Mouse (Mus musculus): ENCODE data around the gene Ltc4s. TPM values are rescaled to one million over a fixed set of nuclear protein-coding genes. Genes with fewer than 3 reads are reported as not detected.

Gene Ltc4s
- total and polyA plus RNA-seq, 3 experiments, result 0.47 to 2.0 (median 1.4) TPM

DNA sequence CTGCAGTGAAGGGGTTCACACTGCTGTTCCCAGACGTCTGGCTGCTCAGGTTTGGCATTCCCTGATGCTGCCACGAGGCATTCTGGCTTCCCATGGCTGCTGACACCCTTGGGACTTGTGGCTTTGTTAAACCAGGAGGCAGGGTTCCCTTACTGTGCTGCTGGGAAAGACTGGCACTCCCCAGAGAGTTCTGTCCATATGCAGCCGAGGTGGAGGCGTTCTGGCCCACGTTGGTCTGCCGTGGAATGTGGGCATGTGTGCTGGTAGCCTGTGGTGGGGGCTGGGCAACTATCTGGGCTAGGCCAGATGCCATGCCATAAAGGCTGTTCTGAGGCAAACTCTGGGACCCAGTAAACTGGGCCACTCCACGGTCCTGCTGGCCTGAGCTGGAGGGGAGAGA is 19.9 kb upstream of the Ltc4s start:
- dilution Hi-C loops (cut with MboI; ENCODE audit: extremely low pct_ligation_motif_present, extremely low pct_unique_long_range_greater_than_20kb, low sequenced_read_pairs) (no loop called here), in situ Hi-C loops (cut with MboI; ENCODE audit: low pct_ligation_motif_present, low pct_unique_long_range_greater_than_20kb, low sequenced_read_pairs) (no loop called here)
- Histone ChIP-seq H3K9ac (ENCODE audit: insufficient read depth, low read depth) (no peak overlapping the region), H3K27me3 (replicated peaks) (no peaks in the 10 kb centered on the region), H3K36me3 (replicated peaks in 1 of 2; ENCODE audit: control insufficient read depth in 1 of 2, insufficient read depth in 1 of 2, low read length in 1 of 2) (peaks cover 66 to 83% of the 10 kb centered on the region in 2 experiments), H3K4me3 (replicated peaks in 1 of 3; ENCODE audit: low read depth in 2 of 3, low read length in 2 of 3, poor library complexity in 1 of 3) (no peak overlapping the region), H3K4me2 (ENCODE audit: insufficient read depth, low read depth, poor library complexity, severe bottlenecking) (no peak overlapping the region), H3K79me2 (replicated peaks; ENCODE audit: control insufficient read depth, extremely low read depth, insufficient read depth, poor library complexity, severe bottlenecking) (no peaks in the 10 kb centered on the region), H3K9me3 (replicated peaks; ENCODE audit: low read length) (no peaks in the 10 kb centered on the region), H3K4me1 (ENCODE audit: control insufficient read depth in 1 of 2, insufficient read depth in 2 of 2) (no peaks in the 10 kb centered on the region), H3K27ac (ENCODE audit: insufficient read depth, low read depth) (no peak overlapping the region)
- DNase-seq (ENCODE audit: extremely low read depth), result no peak
- TF ChIP-seq ZKSCAN1 (IDR thresholded peaks at IDR 0.05; ENCODE audit: borderline replicate concordance, low read depth, low read length), result no peak
- no peak for TF ChIP-seq MAZ (IDR thresholded peaks at IDR 0.05; ENCODE audit: low read depth, low read length)
- no peak for TF ChIP-seq E2F4 (IDR thresholded peaks at IDR 0.05; ENCODE audit: insufficient replicate concordance, low read depth, low read length)

DNA sequence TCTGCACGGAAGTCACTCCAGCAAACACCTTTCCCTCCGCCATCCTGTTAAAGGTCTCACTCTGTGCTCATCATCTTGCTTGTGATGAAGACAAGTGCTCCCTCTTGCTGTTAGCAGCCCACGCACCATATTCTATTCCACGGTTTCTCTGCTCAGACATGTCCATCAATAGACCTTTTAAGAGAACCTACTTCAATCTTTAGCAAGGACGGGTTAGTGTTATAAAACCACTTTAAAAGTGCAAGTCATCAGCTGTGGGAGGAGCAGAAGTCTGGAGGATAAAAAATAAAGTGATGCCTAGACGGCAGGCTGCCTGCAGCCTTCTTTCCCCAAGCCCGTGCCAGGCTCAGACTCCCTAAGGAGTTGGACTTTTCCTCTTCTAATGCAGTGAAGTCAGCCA is 18.2 kb upstream of the Ltc4s start:
- no peaks in the 10 kb centered on the region for H3K79me2 ChIP-seq (replicated peaks; ENCODE audit: control insufficient read depth, extremely low read depth, insufficient read depth, poor library complexity, severe bottlenecking)
- DNase-seq (ENCODE audit: extremely low read depth), result no peak
- H3K27ac ChIP-seq (ENCODE audit: insufficient read depth, low read depth), result no peak overlapping the region
- no peak overlapping the region for H3K4me3 ChIP-seq (replicated peaks in 1 of 3; ENCODE audit: low read depth in 2 of 3, low read length in 2 of 3, poor library complexity in 1 of 3)
- dilution Hi-C loops (cut with MboI; ENCODE audit: extremely low pct_ligation_motif_present, extremely low pct_unique_long_range_greater_than_20kb, low sequenced_read_pairs) (no loop called here), in situ Hi-C loops (cut with MboI; ENCODE audit: low pct_ligation_motif_present, low pct_unique_long_range_greater_than_20kb, low sequenced_read_pairs) (no loop called here)
- no peak overlapping the region for H3K9ac ChIP-seq (ENCODE audit: insufficient read depth, low read depth)
- no peaks in the 10 kb centered on the region for H3K9me3 ChIP-seq (replicated peaks; ENCODE audit: low read length)
- H3K4me1 ChIP-seq (ENCODE audit: control insufficient read depth in 1 of 2, insufficient read depth in 2 of 2), result peaks cover 14 to 17% of the 10 kb centered on the region in 2 experiments
- TF ChIP-seq ETS1 (conservative IDR thresholded peaks at IDR 0.05; ENCODE audit: low read depth, low read length) (no peak), BHLHE40 (IDR thresholded peaks at IDR 0.05; ENCODE audit: low read depth, low read length) (no peak)
- peaks cover 52 to 70% of the 10 kb centered on the region in 2 experiments for H3K36me3 ChIP-seq (replicated peaks in 1 of 2; ENCODE audit: control insufficient read depth in 1 of 2, insufficient read depth in 1 of 2, low read length in 1 of 2)
- H3K4me2 ChIP-seq (ENCODE audit: insufficient read depth, low read depth, poor library complexity, severe bottlenecking), result no peak overlapping the region
- H3K27me3 ChIP-seq (replicated peaks), result no peaks in the 10 kb centered on the region

DNA sequence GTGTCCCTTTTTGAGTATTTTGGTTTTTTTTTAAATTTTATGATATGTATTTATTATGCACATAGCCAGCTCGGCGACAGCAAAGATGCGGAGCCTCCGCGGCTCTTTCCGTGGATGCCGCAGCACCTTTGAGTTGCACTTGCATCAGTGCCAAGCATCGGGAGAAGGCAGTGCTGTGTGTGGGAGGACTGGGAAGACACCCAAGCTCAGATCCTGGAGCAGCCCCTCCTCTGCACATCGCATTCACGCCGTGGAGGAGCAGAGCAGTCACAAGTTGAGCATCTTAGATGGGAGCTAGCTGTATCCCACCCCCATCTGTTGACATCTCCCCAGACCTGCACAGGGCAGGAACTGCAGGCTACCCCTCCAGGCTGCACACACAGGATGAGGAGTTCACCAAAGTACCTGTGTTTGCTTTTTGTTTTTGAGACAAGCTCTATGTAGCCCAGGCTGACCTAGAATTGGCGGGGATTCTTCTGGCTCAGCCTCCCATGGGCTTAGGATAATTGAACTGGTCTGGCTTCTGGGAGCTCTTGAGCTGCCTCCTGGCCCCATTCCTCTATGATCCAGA is 15.7 kb upstream of the Ltc4s start:
- dilution Hi-C loops (cut with MboI; ENCODE audit: extremely low pct_ligation_motif_present, extremely low pct_unique_long_range_greater_than_20kb, low sequenced_read_pairs) (no loop called here), in situ Hi-C loops (cut with MboI; ENCODE audit: low pct_ligation_motif_present, low pct_unique_long_range_greater_than_20kb, low sequenced_read_pairs) (no loop called here)
- Histone ChIP-seq H3K4me3 (replicated peaks in 1 of 3; ENCODE audit: low read depth in 2 of 3, low read length in 2 of 3, poor library complexity in 1 of 3) (no peak overlapping the region), H3K4me1 (ENCODE audit: control insufficient read depth in 1 of 2, insufficient read depth in 2 of 2) (peaks cover 14 to 17% of the 10 kb centered on the region in 2 experiments), H3K27ac (ENCODE audit: insufficient read depth, low read depth) (no peak overlapping the region), H3K36me3 (replicated peaks in 1 of 2; ENCODE audit: control insufficient read depth in 1 of 2, insufficient read depth in 1 of 2, low read length in 1 of 2) (peaks cover 29 to 45% of the 10 kb centered on the region in 2 experiments), H3K27me3 (replicated peaks) (no peaks in the 10 kb centered on the region), H3K9ac (ENCODE audit: insufficient read depth, low read depth) (no peak overlapping the region), H3K4me2 (ENCODE audit: insufficient read depth, low read depth, poor library complexity, severe bottlenecking) (no peak overlapping the region), H3K9me3 (replicated peaks; ENCODE audit: low read length) (no peaks in the 10 kb centered on the region), H3K79me2 (replicated peaks; ENCODE audit: control insufficient read depth, extremely low read depth, insufficient read depth, poor library complexity, severe bottlenecking) (no peaks in the 10 kb centered on the region)
- DNase-seq (ENCODE audit: extremely low read depth), result no peak
- TF ChIP-seq ZC3H11A (IDR thresholded peaks at IDR 0.05; ENCODE audit: low read depth, low read length) (no peak), IRF4 (IDR thresholded peaks at IDR 0.05; ENCODE audit: low read depth, low read length) (no peak), RCOR1 (conservative IDR thresholded peaks at IDR 0.05; ENCODE audit: low read depth, low read length) (no peak), MAFK (IDR thresholded peaks at IDR 0.05; ENCODE audit: insufficient replicate concordance, low read length) (no peak), TBP (conservative IDR thresholded peaks at IDR 0.05; ENCODE audit: low read depth, low read length) (no peak), MEF2A (IDR thresholded peaks at IDR 0.05; ENCODE audit: borderline replicate concordance, low read depth, low read length) (no peak), USF2 (conservative IDR thresholded peaks at IDR 0.05; ENCODE audit: low read depth, low read length) (no peak), ZKSCAN1 (IDR thresholded peaks at IDR 0.05; ENCODE audit: borderline replicate concordance, low read depth, low read length) (no peak), EP300 (IDR thresholded peaks at IDR 0.05; ENCODE audit: low read length) (no peak), NELFE (IDR thresholded peaks at IDR 0.05; ENCODE audit: low read depth, low read length) (no peak), JUND (conservative IDR thresholded peaks at IDR 0.05; ENCODE audit: low read depth, low read length) (no peak)
